Mouse (Mus musculus) lung, embryonic 16.5 days (tissue): ENCODE measurements around the gene Trim6. TPM values are rescaled to one million over a fixed set of nuclear protein-coding genes. Genes with fewer than 3 reads are reported as not detected.
"Not testable (repeated sequence)": the region's sequence is repeated elsewhere in the genome, so short reads cannot be mapped to it uniquely, and the experiment has no call there.

Source experiments
- ATAC-seq: fragments of 200-750 bp; cut with Nextera tagmentation; 2 replicates; pipeline ENCODE4 v1.8.0; 2017; ENCODE audit warnings: low read depth, mild to moderate bottlenecking, moderate library complexity
- H3K27ac ChIP-seq: fragments of 300-500 bp; sonication (generic); 2 replicates; pipeline ENCODE4 v1.5.1; 2014; ENCODE audit warnings: mild to moderate bottlenecking, control low read depth, low read length
- H3K27me3 ChIP-seq: fragments of 300-500 bp; sonication (generic); 2 replicates; pipeline ENCODE4 v1.6.1; 2014; ENCODE audit warnings: low read depth, low read length, mixed read lengths; ENCODE audit not compliant: control insufficient read depth, insufficient read depth
- H3K36me3 ChIP-seq: fragments of 300-500 bp; sonication (generic); 2 replicates; pipeline ENCODE4 v1.6.1; 2014; ENCODE audit warnings: low read length; ENCODE audit not compliant: control insufficient read depth, insufficient read depth
- H3K4me1 ChIP-seq: fragments of 300-500 bp; sonication (generic); replicated peaks from 2 replicates; pipeline ENCODE4 v1.6.1; 2014; ENCODE audit warnings: low read length, mixed read lengths; ENCODE audit not compliant: control insufficient read depth, insufficient read depth
- H3K4me2 ChIP-seq: fragments of 300-500 bp; sonication (generic); 2 replicates; pipeline ENCODE4 v1.6.1; 2014; ENCODE audit warnings: low read depth, low read length, control low read depth
- H3K4me3 ChIP-seq: fragments of 300-500 bp; sonication (generic); 2 replicates; pipeline ENCODE4 v1.5.1; 2014; ENCODE audit warnings: mild to moderate bottlenecking, low read length, control low read depth
- H3K9ac ChIP-seq: fragments of 300-500 bp; sonication (generic); 2 replicates; pipeline ENCODE4 v1.6.1; 2014; ENCODE audit warnings: low read length, control low read depth
- H3K9me3 ChIP-seq: fragments of 300-500 bp; sonication (generic); 2 replicates; pipeline ENCODE4 v1.6.1; 2016; ENCODE audit warnings: low read length; ENCODE audit not compliant: control insufficient read depth
- WGBS: fragments of 180-500 bp; shearing (Covaris S2); extraction: QIAGEN DNeasy Blood & Tissue Kit; methylation state at CpG from one replicate; pipeline ENCODE4 v1.1.7; 2014; 5-methylcytosine and 5-hydroxymethylcytosine counted together
- polyA plus RNA-seq: library from polyadenylated mRNA; unstranded; fragments of >200 nt; fragmentation: Nextera tagmentation; extraction: Ambion mirVana; gene quantifications from 2 replicates; pipeline ENCODE4 v1.2.1, GENCODE M21; 2015

Trim6 gene
- polyA plus RNA-seq, 1 experiment from 2014 or later = 0.74 TPM

DNA sequence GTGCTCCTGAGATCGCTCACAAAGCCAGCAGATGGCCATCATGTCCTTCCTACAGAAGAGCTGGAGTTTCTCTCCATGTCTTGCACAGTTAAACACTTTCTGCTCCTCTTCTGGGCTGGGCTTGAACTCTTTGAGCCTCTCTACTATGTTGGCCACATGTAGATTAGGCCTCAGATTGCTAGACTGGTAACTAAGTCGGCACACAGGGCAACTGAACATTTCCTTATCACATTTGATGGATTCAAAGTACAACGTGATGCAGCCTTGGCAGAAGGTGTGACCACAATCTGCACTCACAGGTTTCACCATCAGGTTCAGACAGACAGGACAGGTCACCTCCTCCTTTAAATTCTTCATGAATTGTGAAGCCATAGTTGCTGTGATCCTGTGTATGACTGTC is 60.8 kb downstream of the Trim6 start:
- not testable (repeated sequence) for H3K9me3 ChIP-seq, H3K4me1 ChIP-seq, H3K27ac ChIP-seq, H3K4me3 ChIP-seq, H3K36me3 ChIP-seq, H3K4me2 ChIP-seq, H3K9ac ChIP-seq, H3K27me3 ChIP-seq, ATAC-seq
- 69% methylated on average over 3 of the region's 3 CpGs for WGBS

Other genes starting within 250 kb of the Trim6 start
- not detected in 2 replicates for gene Olfr635, start 247.6 kb upstream of the Trim6 start, polyA plus RNA-seq
- not detected in 2 replicates for gene Olfr638, start 220.0 kb upstream of the Trim6 start, polyA plus RNA-seq
- not detected in 2 replicates for gene Olfr639, start 201.5 kb upstream of the Trim6 start, polyA plus RNA-seq
- not detected in 2 replicates for gene Olfr640, start 193.2 kb upstream of the Trim6 start, polyA plus RNA-seq
- gene Olfr641, start 183.3 kb upstream of the Trim6 start, polyA plus RNA-seq = not detected in 2 replicates
- not detected in 2 replicates for gene Olfr642, start 166.1 kb upstream of the Trim6 start, polyA plus RNA-seq
- not detected in 2 replicates for gene 4930516K23Rik, start 157.3 kb upstream of the Trim6 start, polyA plus RNA-seq
- not detected in 2 replicates for gene Olfr644, start 146.9 kb upstream of the Trim6 start, polyA plus RNA-seq
- not detected in 2 replicates for gene Olfr645, start 133.3 kb upstream of the Trim6 start, polyA plus RNA-seq
- not detected in 2 replicates for gene Olfr646, start 113.9 kb upstream of the Trim6 start, polyA plus RNA-seq
- not detected in 2 replicates for gene Ubqln5, start 89.0 kb upstream of the Trim6 start, polyA plus RNA-seq
- not detected in 2 replicates for gene Olfr643, start 81.4 kb upstream of the Trim6 start, polyA plus RNA-seq
- gene Ubqln3, start 75.5 kb upstream of the Trim6 start, polyA plus RNA-seq = not detected in 2 replicates
- gene Ubqlnl, start 68.2 kb upstream of the Trim6 start, polyA plus RNA-seq = not detected in 2 replicates
- gene Olfm5, start 54.0 kb upstream of the Trim6 start, polyA plus RNA-seq = 0.20 TPM in 1 of 2 replicates, not detected in the other
- 0.16 and 0.21 TPM in 2 replicates for gene Olfr648, start 35.4 kb upstream of the Trim6 start, polyA plus RNA-seq
- not detected in 2 replicates for gene Olfr649, start 22.8 kb upstream of the Trim6 start, polyA plus RNA-seq
- 2.6 and 3.8 TPM in 2 replicates for gene Trim34a, start 25.7 kb downstream of the Trim6 start, polyA plus RNA-seq
- gene Trim5, start 69.3 kb downstream of the Trim6 start, polyA plus RNA-seq = 0.39 and 0.74 TPM in 2 replicates
- 4.3 and 6.8 TPM in 2 replicates for gene Trim12a, start 96.7 kb downstream of the Trim6 start, polyA plus RNA-seq
- gene Trim34b, start 110.7 kb downstream of the Trim6 start, polyA plus RNA-seq = 0.15 TPM in 1 of 2 replicates, not detected in the other
- gene Trim12c, start 134.6 kb downstream of the Trim6 start, polyA plus RNA-seq = 1.6 and 2.6 TPM in 2 replicates
- gene Trim30b, start 151.1 kb downstream of the Trim6 start, polyA plus RNA-seq = 0.09 and 0.10 TPM in 2 replicates
- gene Trim30c, start 182.0 kb downstream of the Trim6 start, polyA plus RNA-seq = 0.13 and 0.14 TPM in 2 replicates
- gene Trim30a, start 246.4 kb downstream of the Trim6 start, polyA plus RNA-seq = 1.1 and 1.5 TPM in 2 replicates